Mouse (Mus musculus) splenic B cell, adult 2 months (primary cell): ENCODE measurements around the gene Ttyh3.
A peak's percentile ranks its signal among the peaks of the same experiment; 100 is the strongest.

ENCODE experiments used
- DNase-seq: peaks from one replicate; pipeline ENCODE4 v3.0.0-alpha.2; 2011; ENCODE audit warnings: low read depth, low spot score
- H3K27me3 ChIP-seq: 2 replicates; pipeline ENCODE4 v1.6.1; 2012; ENCODE audit warnings: mild to moderate bottlenecking, low read length, moderate library complexity, mixed read lengths; ENCODE audit not compliant: control insufficient read depth, poor library complexity, insufficient read depth, severe bottlenecking
- H3K36me3 ChIP-seq: 2 replicates; pipeline ENCODE4 v1.6.1; 2012; ENCODE audit warnings: mild to moderate bottlenecking, low read length, moderate library complexity, mixed read lengths; ENCODE audit not compliant: control insufficient read depth, poor library complexity, insufficient read depth, severe bottlenecking

Gene Ttyh3

DNA sequence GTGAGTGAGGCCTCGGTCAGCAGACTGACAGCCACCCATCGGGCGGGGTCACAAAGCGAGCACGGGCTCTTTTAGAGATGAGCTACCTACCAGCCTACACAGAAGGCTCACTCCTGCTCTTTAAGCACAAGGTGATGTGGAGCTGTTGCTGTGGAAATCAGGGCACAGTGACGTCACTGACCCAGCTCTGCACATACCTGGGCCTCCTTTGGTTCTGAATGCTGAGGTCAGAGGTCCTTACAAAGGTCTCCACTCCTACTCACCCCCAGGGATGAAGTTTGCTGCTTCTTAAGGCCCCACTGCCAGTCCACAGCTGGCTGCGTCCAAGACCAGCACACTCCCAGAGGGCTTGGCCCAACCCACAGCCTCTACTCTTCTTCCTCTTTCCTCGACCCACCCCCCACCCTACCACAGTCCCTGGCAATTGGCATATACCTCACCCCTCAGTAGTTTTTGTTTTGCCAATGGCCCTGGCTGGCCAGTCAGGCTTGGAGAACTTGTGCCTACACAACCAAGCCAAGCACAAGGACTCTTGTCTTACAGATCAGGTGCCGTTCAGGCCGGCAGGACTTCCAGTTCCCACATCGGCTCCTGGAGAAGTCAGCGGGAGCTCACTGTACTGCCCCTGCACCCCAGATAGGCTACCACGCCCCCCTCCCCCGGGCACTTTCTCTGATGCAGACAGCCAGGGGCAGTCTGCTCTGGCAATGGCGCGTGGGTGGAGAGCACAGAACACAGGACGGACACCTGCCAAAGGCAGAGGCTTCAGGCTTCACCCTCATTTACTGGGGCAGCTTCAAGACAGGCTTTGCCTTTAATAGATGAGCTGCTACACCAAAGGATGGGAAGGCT is 14.1 kb upstream of the Ttyh3 start:
- no peaks in the 10 kb centered on the region for H3K27me3 ChIP-seq
- peak; percentile 69 for DNase-seq

GRCm38 (mm10) chr5:140661875-140662643 is 13.2 kb upstream of the Ttyh3 start:
- Histone ChIP-seq H3K27me3 (no peaks in the 10 kb centered on the region), H3K36me3 (no peaks in the 10 kb centered on the region)
- DNase-seq, result no peak

More for the DNA sequence above, 14.1 kb upstream of the Ttyh3 start:
- H3K36me3 ChIP-seq, result no peaks in the 10 kb centered on the region

DNA sequence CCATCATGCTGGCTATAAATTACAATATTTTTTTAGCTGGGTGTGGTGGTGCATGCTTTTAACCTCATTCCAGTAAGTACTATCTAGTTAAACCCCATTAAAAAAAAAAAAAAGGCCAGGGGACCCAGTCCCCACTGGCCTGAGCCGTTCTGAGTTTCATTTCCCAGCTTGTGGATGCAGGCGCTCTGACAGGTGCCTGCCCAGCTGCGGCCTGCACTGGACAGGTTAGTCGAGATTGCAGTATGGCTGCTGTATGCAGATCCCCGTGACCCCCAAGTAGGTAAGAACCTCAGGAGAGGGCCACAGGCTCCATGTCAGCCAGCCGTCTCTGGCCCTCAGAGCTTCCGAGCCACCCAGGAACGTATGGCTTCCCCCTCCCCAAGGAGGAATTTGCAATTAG is 12.6 kb upstream of the Ttyh3 start:
- H3K27me3 ChIP-seq, result no peaks in the 10 kb centered on the region
- no peak for DNase-seq
- no peaks in the 10 kb centered on the region for H3K36me3 ChIP-seq

DNA sequence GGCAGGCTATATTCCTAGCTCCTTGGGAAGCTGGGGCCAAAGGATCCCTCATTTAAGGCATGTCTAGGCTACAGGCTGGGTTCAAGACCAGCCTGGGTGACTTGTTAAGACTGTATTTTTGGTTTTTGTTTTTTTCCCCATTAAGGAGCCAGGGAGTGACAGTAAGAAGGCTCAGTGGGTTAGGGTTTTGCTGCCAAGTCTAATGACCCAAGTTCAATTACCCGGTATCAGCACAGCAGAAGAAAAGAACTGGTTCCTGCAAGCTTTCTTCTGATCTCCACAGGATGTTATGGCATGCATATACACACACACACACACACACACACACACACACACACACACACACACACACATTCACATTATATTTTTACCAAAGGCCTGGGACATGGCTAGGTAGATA is 11.6 kb upstream of the Ttyh3 start:
- Histone ChIP-seq H3K27me3 (no peaks in the 10 kb centered on the region), H3K36me3 (no peaks in the 10 kb centered on the region)
- no peak for DNase-seq

DNA sequence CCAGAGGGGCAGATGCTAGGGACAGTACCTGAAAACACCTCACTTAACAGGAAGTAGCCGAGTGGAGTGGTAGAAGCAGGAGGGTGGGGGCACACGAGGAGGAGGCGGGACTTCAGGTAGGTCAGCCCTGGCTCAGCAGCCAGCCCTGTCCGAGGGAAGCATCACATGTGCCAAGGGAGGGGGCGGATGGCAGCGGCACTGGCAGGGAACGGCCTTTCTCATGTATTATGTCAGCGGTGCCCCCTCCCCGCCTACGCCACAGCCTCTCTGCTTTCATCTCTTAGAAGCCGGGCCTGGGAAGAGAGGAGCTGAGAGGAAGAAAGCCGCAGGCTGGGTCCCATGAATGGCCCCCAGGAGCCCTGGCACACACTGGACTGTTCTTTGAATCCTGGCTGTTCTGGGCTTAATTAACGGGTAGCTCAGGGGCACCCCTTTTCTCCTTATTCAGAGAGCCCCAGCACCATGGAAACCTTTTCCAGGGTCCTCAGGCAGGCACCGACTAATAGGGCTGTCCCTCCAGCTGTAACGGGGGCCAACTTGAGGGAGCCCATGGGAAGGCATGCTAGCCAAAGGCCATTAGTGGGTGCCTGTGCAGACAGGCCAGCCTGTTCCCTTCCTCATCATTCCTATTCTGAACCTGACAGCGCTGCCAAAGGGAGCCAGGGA is 10.9 kb upstream of the Ttyh3 start:
- H3K36me3 ChIP-seq, result no peaks in the 10 kb centered on the region
- peak; percentile 29 for DNase-seq
- H3K27me3 ChIP-seq, result no peaks in the 10 kb centered on the region

DNA sequence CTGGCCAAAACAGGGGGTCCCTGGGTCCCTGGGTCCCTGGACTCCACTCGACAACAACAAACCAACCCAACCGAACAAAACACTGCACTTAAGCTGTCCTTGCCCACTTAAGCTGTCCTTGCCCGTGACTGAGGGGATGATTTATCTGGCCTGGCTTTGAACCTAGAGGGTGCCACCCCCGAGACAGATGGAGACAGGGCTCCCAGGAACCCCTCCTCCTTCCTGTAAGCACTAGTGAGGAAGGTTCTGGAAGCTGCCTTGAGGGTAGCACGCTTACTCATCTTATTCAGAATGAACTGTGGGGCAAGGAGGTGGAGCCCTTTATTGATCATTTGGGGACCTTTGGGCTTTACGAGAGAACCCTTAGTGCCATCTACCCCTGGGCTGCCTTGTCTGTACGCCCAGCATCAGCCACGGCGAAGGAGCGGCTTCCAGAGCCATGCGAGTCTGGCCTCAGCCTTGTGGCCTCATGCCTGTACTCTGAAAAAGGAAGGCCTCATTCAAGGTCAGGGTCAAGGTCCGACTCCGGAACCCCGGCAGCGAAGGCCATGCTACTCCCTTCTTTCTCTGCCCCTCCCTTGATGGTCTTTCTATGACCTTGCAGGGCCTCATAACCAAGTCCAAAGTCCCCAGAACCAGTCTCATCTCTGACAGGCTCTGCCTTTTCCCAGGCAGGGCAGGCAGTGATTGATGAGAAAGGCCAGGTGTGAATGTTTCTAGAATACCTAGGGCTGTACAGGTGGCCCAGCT is 5.4 kb upstream of the Ttyh3 start:
- no peaks in the 10 kb centered on the region for H3K36me3 ChIP-seq
- no peaks in the 10 kb centered on the region for H3K27me3 ChIP-seq
- no peak for DNase-seq

GRCm38 (mm10) chr5:140652587-140652986 is 3.8 kb upstream of the Ttyh3 start:
- no peaks in the 10 kb centered on the region for H3K27me3 ChIP-seq
- DNase-seq, result no peak
- no peaks in the 10 kb centered on the region for H3K36me3 ChIP-seq

DNA sequence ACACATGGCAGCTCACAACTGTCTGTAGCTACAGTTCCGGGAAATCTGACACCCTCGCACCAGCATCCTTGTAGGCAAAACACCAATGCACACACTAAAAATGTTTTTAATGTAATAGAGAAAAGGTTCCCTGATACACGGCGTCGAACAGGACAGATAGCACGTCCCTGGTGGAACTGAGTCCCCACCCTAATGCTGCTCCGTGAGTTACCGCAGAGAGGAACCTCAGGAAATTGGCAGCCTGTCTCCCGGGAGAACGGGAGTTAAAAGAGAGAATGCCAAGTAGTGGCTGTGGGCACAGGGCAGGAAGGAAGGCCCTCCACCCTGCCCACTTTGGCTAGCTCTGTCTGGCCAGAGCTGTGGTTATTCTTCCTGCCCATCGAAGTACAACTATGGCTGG is 2.4 kb upstream of the Ttyh3 start:
- no peaks in the 10 kb centered on the region for H3K36me3 ChIP-seq
- no peaks in the 10 kb centered on the region for H3K27me3 ChIP-seq
- no peak for DNase-seq

GRCm38 (mm10) chr5:140649881-140650414 is 1.1 kb upstream of the Ttyh3 start:
- Histone ChIP-seq H3K27me3 (no peaks in the 10 kb centered on the region), H3K36me3 (no peaks in the 10 kb centered on the region)
- DNase-seq, result no peak

- Histone ChIP-seq H3K27me3 (no peaks in the 10 kb centered on the region), H3K36me3 (no peaks in the 10 kb centered on the region)
- DNase-seq, result peak; percentile 97
Observed at GRCm38 (mm10) chr5:140649101-140649667, 353 bp upstream of the Ttyh3 start.

- Histone ChIP-seq H3K36me3 (no peaks in the 10 kb centered on the region), H3K27me3 (no peaks in the 10 kb centered on the region)
- peak; percentile 28 for DNase-seq
Observed at GRCm38 (mm10) chr5:140647821-140648518, 861 bp downstream of the Ttyh3 start.

- Histone ChIP-seq H3K27me3 (no peaks in the 10 kb centered on the region), H3K36me3 (no peaks in the 10 kb centered on the region)
- DNase-seq, result no peak
Observed at GRCm38 (mm10) chr5:140647031-140647760, 1.6 kb downstream of the Ttyh3 start.

GRCm38 (mm10) chr5:140646171-140646570 is 2.7 kb downstream of the Ttyh3 start:
- DNase-seq, result no peak
- Histone ChIP-seq H3K36me3 (no peaks in the 10 kb centered on the region), H3K27me3 (no peaks in the 10 kb centered on the region)
